Mouse (Mus musculus) c-Kit-positive CD71-positive TER-119-negative erythroid progenitor cells, embryonic 14.5 days (primary cell): ENCODE data around the gene Zfp692.
A peak's percentile ranks its signal among the peaks of the same experiment; 100 is the strongest.
"Not testable (repeated sequence)": the region's sequence is repeated elsewhere in the genome, so short reads cannot be mapped to it uniquely, and the experiment has no call there.

Experiments used
- DNase-seq: peaks from one replicate; pipeline ENCODE4 v3.0.0-alpha.2; 2013; ENCODE audit warnings: low read depth

Gene Zfp692

DNA sequence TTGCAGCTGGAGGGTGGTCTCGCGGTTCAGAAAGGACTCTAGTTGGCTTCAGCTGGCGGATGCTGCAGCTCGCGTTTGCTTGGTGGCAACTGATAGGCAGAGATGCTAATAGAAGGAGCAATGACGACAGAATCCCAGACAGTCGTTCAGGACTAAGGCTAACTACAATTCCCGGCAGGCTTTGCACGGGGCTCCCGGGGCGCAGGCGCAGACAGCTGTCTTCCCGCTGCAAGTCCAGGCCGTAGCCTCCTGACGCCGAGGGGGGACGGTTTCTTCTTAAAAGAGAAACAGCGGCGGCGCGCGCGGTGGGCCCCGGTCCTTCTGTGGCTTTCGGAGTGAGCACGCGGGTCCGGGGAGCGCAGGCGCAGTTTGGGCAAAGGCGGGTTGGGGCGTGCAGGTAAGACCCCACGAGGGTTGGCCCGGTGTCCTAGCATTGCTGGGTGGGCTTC is at the start of gene Zfp692:
Zfp692 (plus strand) TSS at position 210 of the 449 bp plus-strand sequence.
- DNase-seq: peak; percentile 87

DNA sequence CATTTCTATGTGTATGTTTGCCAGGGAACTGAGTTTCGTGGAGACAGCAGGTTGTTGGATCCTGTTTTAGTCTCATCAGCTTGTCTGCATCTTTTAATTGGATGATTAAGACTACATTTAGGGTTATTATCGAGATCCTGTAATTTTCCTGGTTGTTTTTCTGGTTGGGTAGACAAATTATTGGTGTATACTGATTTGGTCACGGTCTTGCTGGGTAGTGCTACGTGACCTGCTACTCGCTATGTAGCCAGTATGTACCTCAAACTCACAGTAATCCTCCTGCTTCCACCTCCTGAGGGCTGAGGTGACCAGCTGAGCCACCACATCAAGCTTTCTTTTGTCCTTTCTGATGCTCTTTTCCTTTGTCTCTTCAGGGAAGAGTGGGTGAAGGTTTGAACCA is 49.1 kb upstream of the Zfp692 start:
- no peak for DNase-seq

DNA sequence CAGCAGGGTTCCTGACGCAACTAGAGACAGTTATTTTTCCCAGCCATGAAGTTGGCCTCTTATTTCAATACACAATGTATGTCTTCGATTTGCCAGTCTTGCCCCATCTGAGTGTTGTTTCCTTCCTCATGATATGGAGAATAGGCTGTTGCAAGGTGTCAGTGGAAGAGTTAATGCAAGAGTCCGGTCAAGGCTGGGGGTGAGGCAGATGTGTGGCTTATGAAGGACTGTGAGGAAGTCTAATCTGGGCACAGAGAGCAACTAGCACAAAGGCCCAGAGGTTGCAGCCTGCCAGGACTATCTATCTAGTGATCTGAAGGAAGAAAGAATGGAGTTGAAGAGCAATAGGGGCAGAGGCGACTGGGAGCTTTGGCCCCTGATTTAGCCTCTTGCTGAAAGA is 46.7 kb upstream of the Zfp692 start:
- no peak for DNase-seq

DNA sequence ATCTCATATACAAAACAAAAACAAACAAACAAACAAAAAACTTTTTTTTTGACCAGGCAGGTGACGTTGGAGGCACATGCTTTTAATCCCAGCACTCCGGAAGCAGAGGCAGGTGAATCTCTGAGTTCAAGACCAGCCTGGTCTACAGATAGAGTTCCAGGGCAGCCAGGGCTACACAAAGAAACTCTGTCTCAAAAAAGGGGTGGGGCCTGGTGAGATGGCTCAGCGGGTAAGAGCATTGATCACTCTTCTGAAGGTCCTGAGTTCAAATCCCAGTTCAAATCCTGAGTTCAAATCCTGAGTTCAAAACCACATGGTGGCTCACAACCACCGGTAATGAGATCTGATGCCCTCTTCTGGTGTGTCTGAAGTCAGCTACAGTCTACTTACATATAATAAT is 45.0 kb upstream of the Zfp692 start:
- no peak for DNase-seq

DNA sequence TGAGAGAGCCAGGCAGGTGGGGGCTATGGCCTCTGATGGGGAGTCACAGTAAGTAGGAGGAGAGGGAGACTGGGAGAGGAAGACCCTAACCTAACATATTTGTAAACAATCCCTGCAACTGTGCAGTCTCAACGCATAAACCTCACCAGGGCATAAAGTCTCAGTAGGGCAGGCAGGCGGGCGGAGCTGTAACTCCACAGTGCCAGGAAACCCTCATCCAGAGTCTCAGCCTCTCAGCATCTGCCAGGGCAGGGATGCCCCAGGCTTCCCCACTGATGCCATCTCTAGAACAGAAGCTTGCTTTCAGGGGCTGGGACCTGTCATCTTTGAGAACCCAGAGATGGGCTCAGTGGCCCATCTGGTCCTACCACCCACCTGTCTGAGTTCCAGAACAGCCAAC is 44.5 kb upstream of the Zfp692 start:
- no peak for DNase-seq

DNA sequence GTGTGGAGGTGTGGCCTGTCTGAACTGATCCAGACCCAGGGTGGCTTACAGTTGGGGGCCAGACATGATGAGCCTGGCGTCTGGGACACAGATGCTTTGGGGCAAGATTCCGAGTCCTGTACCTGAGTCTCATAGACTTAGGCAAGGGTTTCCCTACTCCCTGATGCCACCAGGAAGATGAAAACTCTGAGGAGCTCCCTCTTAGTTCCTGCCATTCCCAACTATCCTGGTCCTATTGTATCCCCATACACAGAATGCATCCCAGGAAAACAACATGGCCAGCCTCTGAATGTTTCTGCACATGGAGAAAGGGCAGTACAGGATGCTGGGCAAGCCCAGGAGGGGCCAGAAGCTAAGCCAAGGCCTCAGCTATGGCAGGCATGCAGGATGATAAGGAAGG is 43.4 kb upstream of the Zfp692 start:
- no peak for DNase-seq

DNA sequence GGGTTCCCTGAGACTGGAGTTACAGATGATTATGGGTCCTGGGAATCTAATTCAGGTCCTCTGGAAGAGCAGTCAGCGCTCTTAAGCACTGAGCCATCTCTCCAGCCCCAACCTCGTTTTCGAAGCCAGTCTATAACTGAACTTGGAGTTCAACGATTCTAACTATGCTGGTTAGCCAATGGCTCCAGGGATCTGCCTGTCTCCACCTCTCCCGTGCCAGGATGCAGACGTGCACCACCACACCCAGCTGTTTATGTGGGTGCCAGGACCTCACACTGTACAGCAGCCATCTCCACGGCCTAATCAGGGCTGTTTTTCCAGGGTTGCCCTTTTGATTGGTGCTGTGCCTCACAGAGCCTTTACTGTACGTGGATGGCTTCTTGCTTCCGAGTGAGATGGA is 42.3 kb upstream of the Zfp692 start:
- no peak for DNase-seq

DNA sequence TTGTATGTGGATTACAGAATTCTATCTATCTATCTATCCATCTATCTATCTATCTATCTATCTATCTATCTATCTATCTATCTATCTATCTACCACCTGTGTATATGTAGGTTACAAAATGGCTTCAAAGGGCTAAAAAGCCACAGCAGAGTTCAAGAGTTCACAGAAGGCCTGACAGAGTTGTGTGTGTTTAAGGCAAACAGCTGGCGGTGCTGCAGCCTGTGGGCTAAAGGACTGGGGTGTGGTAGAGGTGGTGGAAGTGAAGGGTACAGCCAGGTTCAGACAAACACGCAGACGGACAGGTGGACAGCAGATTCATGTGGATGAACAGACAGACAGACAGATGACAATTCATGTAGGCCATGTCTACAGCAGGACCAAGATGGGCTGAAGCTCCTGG is 38.6 kb upstream of the Zfp692 start:
- DNase-seq: no peak

DNA sequence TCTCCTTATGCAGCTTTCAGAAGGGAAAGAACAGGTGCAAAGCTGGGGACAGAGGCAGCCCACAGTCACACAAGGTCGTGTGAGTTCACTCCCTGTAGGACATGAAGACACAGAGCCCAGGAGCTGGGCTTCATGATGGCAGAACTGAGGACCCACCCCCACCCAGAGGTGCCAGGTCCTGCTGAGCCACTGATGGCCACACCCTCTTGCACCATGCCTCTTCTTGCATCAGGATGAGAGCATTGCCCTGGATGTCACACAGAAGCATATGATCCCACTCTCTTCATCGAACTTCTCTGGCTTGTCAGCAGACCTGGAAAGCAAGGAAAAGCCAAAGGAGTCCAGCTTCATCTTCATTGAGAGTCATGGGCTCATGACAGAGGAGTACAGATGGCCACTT is 32.3 kb upstream of the Zfp692 start, which contains the start of gene 4930438A08Rik:
4930438A08Rik (plus strand) TSS at position 228 of the 400 bp plus-strand sequence.
- no peak for DNase-seq

DNA sequence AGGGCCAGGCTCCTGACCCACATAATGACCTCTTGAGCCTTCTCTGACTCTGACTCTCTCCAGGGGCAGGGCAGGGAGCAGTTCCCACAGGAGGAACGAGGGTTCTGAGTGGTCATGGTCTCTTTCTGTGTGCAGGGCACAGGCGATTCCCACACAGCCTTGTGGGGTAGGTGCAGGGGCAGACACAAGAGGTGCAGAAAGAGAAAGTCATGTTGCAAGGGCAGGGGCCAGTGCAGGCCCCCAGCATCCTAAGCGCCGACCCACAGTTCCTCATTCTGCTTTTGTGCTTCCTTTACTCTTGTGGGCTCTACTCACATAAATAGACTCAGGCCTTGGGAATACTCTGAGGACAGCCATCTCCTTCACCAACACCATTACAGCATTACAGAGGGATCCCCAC is 31.1 kb upstream of the Zfp692 start:
- DNase-seq: no peak

DNA sequence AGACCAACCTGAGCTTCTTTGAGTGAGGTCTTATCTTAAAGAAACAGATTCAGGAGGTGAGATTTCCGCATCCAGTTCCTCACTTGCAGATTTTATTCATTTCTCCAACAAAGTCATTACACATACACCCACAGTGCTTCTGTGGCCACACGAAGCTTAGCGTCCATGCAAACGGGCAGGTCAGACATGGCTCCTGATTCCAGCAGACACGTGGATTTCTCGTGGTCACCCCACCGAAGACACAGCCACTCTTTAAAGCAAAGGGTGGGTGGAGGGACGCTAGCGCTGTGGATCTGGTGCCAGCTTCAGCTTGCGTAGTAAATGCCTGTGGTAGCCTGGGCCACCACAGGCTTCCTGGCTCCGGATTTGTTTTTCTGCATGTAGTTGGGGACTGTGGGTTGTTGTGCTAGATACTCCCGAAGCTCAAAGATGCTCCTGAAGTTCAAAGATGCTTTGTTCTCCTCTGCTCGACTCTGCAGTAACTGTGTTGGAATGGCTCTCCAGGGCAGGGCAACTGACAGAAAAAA is 24.8 kb upstream of the Zfp692 start:
- DNase-seq: no peak

DNA sequence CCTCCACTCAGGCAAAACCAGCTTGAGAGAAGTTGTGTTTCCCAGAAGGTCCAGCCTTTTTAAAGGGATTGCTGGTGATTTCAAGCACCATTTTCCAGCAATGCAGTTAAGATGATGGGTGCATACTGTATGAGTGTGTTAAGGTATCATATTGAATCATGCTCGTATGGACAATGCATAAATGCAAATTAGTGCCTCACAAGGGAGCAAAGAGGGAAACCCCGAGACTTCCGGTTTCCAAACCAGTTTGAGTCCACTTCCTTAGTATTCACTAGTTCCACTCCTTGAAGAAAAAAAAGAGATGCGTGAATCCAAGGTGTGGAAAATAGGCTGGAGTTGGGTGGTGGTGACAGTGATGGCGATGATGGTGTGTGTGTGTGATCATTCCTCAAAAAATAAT is 24.4 kb upstream of the Zfp692 start:
- DNase-seq: no peak

DNA sequence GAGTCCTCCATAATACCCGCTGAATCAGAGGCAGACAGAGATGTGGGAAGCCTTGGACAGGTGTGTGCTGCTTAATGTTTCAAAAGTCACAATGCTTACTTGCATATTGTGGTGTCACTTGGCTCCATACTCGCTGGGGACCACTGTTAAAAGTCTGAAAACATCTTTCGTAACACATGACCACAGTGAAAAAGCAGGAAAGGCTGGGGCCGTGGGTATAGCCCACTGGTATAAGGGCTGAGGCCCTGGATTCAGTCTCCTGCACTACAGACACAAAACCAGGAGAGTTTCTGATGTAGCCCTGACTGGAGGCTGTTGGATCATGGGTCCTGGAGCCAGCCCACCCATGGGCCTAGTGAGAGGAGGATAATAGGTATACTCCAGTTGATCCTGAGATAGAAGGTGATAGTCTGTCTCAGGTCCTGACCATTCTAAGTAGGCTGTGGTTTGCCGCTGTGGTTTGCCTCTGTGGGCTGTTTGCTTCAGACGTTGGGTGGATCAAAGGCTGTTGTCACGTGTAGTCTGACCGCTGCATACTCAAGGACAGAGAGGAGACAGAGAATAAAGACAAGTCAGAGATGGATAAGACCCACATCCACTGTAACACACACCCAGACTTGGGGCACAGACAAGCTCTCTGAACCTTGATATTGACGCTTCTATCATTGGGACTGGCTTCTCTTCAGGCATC is 16.7 kb upstream of the Zfp692 start:
- no peak for DNase-seq

DNA sequence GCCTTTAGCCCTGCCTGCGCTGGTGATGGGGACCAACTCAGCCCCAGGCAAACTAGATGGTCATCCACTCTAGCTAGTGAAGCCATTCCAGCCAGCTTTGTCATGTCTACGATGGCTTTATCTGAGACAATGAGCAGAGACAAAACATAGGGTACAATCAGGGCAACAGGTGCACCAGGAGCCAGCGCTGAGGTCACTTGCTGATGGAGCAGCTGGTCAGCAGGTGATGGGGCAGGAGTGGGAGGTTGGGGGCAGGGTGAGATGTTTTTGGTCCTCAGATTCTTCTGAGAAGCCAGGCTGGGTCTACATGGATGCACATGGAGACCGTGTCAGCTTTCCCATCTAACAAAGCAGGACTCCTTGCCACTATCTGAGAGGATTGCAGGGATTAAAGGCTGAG is 16.1 kb upstream of the Zfp692 start:
- DNase-seq: no peak

DNA sequence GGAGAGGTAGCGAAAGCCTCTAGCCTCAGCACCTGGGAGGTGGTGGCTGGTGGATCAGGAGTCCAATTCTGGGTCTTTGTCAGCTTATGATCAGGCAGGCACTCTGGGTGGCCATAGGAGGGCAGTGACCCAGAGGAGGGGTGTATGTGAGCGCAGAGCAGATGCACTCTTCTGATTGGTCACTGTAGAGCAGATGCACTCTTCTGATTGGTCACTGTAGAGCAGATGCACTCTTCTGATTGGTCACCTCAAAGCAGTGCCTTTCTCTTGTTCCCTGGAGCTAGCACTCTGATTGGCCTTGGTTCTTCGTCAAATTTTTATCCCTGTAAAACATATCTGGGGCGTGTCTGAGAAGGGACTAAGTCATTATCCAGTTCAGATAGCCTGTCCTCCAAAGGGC is 14.1 kb upstream of the Zfp692 start:
- DNase-seq: no peak

DNA sequence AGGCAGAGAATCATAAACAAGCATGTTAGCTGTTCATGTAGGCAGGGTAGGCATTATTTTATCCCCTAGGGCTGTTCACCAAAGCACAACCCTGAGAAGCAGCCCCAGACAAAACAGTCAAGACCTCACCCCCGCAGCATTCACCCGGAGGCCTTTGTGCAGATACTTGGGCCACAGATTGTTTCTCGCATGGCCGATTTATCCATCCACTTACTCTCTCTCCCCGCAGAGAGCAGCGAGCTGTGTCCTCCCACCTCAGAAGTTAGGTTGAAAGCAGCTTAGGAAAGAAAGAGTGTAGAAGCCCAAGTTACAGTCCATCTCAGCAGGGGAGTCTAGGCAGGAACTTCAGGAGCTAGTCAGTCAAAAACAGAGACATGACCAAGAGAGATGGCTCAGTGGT is 9.5 kb upstream of the Zfp692 start:
- DNase-seq: no peak

DNA sequence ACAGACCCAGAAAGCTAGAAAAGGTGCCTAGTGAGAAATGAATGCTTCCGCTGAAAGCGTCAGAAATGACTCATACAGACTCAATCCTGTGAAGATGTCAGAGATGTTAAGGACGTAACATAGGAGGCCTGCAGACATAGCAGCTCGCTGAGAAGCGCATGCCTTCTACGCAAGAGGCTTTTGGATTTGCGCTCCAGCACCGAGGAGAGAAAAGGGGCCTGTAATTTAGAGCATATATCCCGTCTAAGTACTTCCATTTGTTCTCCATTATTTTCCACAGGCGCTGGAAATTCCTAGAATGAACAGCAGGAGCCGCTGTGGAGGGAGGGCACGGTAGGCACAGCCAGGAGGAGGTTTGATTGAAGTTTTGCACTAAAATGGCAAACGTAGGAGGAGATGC is 5.8 kb upstream of the Zfp692 start:
- peak; percentile 54 for DNase-seq

DNA sequence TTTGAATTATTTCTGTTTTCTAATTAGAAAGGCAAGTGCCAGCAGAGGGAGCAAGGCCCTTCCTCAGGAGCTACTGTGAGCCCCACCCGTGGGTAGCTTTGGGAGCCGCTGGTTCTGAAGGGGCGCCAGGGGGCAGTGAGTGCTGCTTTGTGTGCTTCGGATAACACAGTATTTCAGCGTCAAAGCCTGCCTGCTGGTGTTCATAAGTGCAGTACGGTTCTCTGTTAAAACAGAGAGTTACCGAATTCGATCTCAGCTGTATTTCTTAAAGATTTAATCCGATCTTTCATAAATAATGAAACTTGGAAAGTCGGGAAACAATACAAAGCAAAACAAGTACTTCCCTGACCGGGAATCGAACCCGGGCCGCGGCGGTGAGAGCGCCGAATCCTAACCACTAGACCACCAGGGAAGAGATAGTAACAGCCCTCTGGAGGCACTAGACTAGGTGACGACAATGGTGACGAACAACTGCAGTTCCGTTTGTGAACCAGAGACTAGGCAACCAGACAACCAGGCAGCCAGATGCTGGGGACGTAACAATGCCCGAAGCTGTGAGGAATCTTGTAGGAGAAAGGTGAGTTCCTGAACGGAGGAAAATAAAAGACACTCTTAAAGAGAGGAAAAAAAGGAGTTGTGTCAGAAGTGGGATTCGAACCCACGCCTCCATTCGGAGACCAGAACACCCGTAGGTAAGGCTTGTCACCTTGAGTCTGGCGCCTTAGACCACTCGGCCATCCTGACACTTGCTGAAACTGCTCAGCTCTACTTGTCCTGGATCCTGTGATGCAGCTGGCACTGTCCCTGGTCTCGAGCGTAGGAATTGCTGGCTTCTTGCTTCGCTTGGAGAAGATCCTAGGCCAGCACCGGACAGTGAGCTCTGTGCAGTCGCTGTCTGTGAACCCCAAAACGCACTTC is 4.8 kb upstream of the Zfp692 start:
- peak; percentile 94 for DNase-seq

DNA sequence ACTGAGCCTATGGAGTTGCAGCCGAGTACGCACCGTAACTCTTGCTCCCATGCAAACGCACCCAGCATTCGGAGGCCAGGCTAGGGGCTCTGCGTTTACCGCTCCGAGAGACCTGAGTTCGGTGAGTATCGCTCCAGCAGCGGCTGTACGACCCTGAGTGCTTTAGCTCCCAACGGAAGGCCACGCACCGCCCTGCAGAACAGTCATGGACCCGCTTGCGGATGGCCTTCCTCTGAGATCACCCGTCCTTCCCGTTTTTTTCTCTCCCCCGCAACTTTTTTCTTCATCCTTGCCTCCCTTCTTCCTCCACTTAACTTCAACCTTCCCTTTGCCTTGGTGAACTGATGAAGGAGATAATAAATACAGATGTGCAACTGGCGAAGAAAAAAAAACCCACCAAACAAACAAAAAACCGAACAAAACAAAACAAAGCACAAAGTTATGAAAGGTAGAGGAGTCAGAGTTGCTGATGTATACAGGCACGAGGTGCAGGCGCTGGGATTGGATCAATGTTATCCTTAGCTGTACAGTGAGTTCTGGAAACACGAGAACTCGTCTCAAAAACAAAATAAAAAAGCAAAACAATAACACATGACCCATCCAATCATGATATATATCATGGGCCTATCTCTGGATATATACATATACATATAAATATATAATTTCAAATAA is 4.0 kb upstream of the Zfp692 start:
- DNase-seq: no peak

DNA sequence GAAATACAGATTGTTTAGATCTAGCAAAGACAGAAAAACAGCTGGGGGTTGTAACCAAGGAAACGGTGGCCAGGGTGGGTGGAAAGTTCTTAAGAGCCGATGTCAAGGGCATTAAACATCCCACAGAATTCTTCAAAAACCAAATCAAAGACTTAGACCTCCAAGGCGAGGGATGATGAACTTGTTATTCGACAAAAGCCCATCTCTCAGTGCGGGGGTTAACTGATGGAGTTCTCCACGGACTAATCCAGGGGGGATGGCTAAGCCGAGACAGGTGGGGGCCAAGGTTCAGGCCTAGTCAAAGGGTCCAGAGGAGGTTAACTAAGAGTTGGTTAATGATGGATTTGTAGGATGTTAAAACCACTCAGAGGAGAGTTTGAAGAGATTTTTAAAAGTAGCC is 3.3 kb upstream of the Zfp692 start:
- DNase-seq: no peak

DNA sequence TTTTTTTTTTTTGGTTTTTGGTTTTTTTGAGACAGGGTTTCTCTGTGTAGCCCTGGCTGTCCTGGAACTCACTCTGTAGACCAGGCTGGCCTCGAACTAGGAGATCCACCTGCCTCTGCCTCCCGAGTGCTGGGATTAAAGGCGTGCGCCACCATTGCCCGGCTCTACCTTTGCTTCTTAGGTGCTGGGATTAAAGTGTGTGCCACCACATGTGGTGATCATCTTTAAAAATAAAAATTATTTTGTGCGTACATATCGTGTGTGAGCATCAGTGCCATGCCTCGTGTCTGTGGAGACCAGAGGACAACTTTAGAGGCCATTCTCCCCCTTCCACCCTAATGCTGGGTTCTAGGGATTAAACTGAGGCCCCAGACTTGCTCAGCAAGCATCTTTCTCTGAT is 1.6 kb upstream of the Zfp692 start:
- DNase-seq: not testable (repeated sequence)

DNA sequence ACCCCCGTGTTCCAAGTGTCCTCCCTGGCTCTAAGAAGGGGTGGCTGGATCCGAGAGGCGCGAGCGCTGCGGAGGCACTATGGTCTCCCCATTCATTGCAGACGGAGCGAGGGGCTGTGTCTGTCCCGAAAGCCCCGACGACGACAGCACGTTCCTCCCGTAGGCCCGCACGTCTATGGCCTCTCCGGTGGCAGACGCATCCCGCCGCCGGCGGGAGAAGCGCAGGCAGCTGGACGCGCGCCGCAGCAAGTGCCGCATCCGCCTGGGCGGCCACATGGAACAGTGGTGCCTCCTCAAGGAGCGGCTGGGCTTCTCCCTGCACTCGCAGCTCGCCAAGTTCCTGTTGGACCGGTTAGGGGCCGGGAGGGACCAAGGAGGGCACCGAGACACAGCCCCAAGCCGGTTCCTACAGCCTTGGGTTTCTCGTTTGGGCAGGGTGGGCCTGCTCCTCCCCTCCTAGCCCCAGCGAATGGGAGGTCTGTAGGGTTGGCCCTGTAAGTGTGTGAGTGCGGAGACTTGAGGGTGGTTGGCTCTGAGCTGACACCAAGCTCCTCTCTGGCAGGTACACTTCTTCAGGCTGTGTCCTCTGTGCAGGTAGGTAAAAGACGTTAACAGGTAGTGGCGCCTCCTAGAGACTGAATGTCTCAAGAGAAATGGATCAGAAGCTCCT is 677 bp downstream of the Zfp692 start:
- DNase-seq: no peak
